Mouse (Mus musculus) ovary, postnatal 10 days (tissue): ENCODE data around the gene Zfp59.

ENCODE experiments used
- DNase-seq: peaks from one replicate; pipeline ENCODE4 v3.0.0; 2022; ENCODE audit warnings: low spot score

Zfp59 gene

DNA sequence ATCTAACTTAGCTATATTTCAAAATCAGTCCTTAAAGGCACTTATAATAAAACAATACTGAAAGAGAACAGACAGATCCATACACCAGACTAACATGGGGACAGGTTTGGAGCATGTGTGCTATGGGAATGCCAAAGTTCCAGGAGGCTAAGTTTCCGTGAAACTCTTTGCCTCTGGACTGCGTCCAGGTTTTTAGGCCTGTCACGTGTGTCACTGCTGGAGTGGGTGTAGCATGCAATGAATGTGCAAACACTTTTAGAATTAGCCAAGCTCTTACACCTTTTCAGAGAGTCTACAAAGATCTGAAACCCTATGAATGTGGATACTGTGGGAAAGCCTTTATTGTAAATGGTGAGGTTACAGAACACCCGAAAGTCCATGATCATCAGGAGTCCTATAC lies 43.3 kb downstream of the Zfp59 start:
- DNase-seq: no peak

DNA sequence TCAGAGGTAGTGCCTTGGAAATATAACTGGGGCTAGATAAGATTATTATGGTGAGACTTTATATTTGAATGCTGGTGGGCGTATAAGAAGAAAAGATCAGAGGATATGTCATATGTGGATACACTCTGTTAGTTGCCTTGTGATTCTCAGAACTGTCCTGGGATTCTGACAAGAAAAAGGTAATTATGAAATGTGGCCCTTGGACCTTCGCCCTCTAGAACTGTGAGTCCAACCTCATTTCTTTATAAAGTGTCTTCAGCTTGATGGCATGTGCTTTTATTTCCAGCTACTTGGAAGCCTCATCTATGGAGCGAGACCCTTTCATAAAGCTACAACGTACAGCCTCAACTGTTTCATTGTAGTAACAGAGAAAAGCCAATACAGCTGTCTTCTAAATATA lies 62.2 kb downstream of the Zfp59 start:
- no peak for DNase-seq

DNA sequence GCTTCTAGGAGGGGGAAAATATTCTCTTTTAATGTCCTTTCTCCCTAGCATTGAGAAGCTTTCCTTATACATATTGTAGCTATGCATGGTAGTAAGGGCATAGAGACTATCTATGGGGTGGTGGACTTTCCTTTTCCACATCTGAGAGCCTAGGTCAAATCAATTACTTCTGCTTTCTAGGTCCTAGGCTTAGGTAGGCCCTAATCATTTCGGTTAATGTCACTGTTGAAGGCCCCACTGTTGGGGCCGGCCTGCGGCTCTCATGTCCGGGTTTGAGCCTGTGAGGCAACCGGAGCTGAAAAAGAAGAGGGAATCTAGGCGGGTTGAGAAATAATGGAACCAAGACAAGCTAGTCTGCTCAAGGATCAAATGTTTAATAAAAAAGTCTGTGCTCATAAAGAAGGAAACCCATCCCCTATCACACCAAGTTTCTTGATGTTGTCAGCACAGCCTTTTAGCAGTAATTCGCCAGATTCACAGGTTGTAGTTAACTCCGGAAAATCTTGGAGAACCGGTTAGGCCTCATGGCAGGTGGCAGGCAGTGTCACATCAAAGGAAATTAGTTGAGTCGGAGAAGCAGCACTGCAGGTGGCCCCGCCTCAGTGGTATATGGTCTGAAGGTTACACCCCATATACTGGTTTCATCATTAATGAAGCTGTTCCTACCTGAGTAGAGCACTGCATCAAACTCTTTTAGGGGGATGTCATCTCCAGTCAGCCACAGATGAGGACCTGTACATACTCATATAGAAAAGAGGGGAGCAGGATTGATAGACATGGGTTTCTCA lies 66.8 kb downstream of the Zfp59 start:
- no peak for DNase-seq
